Mouse (Mus musculus) CD4-positive, CD25-positive, alpha-beta regulatory T cell, adult 4 months (primary cell): ENCODE data around the gene Stab2. TPM values are rescaled to one million over a fixed set of nuclear protein-coding genes. Genes with fewer than 3 reads are reported as not detected.
A peak's percentile ranks its signal among the peaks of the same experiment; 100 is the strongest.

ENCODE experiments used
- ATAC-seq: one replicate; pipeline ENCODE4 v1.8.0; 2017
- polyA plus RNA-seq, 2 experiments: library from polyadenylated mRNA; unstranded; fragments of 100-300 nt; shearing (Covaris generic); gene quantifications; one replicate each; pipeline ENCODE4 v1.2.1; 2017

Gene Stab2
- polyA plus RNA-seq = under 1 TPM; 0.46 to 0.56 TPM

DNA sequence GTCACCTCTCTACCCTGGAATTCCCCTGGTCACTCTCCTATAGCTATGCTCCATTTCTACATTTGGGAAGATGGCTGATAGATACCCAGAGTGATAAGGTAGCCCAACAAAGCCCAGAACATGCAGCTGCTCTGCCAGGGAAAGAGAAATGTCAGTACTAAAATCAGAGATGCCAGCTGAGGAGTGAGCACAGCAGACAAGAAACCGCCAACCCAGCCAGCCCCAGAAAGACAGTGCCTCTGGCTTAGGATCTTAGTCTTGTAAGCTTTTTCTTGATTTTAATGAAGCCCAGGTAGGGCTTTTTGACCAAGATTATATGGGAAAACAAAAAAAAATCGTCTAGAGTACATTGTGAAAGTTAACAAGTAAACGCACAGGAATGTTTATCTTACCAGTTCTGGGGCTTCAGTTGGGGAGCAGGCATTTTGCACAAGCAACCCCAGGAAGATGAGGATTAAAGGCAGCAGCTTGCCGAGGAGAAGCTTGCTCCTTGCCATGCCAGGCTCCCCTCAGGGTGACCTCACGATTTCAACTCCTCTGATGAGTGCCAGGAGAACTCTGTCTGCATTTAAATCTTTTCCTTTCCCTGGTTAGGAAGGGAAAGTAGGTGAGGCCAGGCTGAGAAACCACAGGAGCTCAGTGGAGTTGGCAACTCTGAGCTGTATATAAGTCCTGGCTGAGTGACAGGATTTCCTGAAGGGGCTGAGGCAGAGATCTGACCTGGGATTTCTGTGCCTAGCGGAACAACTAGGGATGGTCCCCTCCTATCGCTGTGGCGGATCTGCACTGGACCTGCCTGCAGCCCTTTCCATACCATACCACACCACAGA lies at the start of gene Stab2:
Stab2 (minus strand) TSS at position 641 of the 830 bp plus-strand sequence.
- no peak for ATAC-seq

DNA sequence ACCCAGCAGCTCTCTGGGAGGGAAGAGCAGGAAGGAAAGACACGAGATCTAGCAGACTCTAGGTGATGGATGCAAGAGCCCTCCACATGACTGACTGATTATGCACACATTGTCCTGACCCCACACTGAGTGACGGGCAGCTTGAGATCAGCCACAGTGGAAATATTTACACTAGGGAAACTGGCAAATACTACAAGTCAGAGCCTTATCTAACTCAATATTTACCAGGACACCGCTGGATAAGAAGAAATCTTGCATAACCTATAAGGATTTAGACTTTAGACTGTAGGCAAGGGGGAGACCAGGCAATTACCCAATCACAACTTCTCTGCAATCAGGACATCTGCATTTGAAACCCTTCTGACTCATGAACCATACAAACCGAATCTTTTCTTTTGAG lies 43.9 kb upstream of the Stab2 start:
- no peak for ATAC-seq

DNA sequence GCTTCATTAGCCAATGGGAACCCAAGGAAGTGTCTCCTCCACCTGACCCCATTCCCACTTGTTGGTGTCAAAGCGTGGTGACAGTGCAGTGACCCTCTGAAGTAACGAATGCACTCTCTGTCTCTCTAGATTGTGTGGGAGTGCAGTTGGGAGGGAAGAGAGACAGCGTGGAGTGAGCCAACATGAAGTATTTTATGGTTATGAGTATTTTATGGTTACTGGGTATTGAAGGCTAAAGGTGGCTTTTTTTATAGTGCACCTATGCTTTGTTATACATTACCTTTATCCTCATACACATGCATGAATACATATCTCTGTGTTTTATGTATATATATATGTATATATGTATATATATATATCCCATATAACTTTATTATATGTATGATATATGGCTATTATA lies 41.4 kb upstream of the Stab2 start:
- no peak for ATAC-seq

DNA sequence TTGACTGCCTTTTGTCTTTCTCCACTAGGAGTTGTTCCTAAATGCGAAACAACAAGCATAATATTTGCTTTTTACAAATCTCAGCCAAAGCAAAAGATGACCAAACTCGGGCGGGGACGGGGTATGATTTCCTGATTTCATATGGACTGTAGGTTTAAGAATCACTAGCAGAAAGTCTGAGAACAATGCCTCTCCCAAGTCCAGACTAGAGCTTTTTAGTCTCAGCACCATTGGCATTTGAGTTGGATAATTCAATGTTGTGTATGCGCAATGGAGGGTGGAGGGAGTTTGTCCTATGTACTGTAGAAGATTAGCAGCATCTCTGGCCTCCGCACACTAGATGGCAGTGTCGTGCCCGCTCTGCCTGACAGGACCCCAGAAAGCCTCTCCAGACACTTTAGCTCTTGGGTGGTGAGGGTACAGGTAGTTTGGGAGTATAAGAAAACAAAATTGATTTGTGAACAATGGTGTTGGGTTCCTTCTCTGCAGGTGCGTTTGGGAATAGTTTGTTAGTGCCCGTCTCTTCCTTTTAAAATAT lies 39.2 kb upstream of the Stab2 start:
- no peak for ATAC-seq

DNA sequence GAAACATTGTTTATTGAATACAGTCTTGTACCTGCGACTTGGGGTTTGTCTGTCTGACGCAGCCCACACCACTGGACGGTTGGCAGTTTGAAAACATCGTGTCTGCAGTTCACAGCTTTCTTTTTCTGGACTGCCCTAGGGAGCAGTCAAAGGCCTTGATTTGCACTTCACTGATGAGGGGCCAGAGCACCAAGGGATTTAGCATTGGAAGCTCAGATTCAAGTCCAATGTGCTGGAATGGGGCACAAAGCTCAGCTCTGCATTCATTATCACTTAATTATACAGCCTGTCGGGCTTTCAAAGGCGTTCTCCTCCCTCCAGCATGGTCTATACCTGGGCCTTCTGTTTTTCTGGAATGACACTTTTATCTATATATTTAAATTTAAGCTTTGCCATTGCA lies 38.6 kb upstream of the Stab2 start:
- no peak for ATAC-seq

DNA sequence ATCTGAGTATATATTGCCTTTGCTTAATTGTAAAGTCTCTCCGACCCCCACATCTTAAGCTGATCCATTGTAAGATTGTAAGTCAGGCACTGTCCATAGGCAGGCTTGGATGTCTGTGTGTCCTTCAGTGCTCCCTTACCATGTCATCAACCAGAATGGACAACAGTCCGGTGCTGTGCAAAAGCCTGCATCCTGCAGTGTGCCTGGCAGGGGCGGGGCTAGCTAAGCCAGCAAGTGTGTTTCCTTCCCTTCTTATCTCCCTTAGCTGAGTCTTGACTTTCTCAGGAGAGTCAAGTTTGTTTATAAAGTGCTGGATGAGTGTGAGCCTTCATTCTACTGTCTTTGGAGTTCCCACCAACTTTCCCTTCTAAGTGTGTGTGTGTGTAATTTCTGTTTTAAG lies 37.4 kb upstream of the Stab2 start:
- no peak for ATAC-seq

DNA sequence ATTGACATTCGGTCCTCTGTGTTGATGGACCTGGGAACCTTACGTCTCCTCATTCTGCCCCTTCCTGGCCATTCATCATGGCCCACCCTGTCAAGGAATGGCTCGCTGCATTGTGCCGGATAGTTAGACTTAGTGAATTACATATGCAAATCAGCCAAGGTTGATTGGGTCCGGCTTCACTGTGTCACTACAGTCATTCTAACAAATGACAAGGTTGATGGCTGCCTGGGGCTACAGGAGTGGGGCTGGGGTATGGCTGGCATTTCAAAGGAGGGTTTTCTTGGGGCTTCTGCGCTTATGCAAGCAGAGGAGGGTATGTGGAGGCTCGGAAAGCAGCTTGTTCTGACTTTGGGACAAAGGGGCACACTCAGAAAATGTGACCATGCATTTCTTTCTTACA lies 33.4 kb upstream of the Stab2 start:
- ATAC-seq = no peak

DNA sequence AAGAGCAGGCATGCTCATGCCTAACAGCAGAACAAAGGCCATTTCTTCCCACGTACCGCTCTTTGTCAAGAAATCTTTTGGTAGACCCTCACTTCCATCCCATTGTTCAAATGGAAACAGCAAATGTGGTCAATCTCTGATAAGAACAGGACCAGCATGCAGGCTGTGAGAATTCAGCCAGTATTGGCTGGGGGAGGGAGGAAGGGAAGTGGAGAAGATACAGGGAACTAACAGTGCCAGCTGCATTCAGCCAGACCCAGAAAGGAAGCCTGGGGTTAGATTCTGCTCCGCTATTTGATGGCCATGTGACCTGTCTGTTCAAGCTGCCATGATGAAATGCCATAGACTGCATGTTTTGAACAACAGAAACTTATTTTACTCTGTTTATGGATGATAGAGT lies 32.0 kb upstream of the Stab2 start:
- ATAC-seq = no peak

DNA sequence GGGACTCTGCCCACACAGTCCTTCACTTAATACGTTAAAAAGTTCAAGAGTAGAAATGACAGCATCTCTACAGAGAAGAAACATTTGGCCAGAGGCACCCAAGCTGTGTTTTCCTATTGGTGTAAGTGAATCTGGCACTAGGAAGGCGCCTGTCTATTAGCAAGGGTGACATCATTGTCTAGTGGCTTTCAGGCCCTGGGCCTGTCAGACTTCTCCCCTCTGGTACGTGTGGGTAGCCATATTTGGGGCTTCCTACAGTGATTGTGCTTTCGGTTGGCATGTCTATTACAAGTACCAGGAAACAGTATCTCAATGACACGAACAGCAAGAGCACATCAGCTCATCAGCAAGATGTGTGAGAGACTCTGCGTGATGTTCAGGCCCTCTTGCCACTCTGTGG lies 31.5 kb upstream of the Stab2 start:
- ATAC-seq = no peak

DNA sequence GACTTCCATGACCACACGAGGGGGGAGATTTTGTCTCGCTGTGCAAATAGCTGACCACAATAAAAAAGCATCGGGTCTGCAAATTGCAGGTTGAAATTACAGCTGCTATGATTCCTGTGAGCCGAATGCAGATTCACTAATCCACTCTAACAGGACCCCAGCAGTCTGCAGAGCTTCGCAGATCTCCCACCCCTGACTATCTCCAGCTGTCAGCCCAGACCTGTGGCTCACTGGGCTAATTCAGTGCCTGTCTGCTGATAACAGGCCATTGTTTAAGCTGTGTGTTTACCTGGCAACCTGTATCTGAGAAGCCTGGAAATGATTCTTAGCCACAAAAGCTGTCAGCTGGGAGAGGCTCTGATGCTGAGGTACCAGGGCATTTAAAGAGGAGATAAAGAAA lies 29.2 kb upstream of the Stab2 start:
- no peak for ATAC-seq

DNA sequence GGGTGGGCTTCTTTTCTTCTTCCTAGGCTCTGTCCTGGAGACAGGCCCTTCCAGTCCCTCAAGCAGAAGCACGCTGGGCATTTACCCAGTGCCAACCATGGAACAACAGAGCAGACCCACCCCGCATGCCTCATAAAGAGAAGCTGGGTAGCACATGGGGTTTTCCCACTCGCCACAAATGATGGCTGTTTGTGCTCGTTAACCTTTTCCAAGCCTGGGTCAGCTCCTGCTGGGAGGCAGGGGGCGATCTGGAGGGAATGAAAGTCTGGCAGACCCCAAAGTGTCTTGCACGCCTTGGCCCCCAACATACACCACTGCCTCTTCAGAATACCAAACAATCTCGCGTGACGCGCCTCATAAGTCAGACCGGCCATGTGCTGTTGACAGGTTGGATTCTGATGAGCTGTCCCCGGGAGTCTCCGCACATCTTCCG lies 28.5 kb upstream of the Stab2 start:
- ATAC-seq = no peak

DNA sequence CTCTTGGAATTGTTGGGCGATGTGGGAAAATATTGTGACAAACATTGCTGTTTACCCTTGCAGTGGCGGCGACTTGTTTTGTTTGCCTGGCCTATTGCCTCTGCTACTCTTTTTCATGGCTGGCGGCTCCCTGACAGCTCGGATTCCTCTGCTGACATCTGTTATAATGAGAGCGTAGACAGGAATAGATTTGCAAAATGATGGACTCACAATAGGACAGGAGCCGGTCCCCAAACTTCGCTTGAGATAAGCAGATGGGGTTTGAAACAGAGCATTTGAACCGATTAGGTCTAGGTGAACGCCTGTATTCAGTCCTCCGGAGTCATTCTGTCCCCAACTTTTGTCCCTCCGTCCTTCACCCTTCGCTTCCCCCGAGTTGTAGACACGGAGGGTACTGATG lies 28.0 kb upstream of the Stab2 start:
- ATAC-seq = no peak

DNA sequence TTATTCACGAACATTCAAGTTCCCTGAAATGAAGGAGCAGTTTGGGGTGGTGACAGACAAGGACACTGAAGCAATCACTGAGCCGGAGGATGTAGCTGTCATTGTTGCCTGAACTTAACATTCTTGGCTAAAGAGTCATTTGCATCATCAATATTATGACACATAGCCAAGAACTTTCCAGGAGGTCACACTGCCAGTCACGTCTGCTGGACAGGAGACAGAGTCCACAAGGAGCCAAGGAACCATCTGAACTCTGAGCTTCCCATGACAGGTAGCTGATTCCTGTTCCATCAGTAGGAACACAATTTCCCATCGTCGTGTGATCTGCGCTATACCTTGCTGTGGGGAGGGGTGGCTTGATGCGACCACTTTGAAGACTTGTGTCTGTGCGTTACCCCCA lies 24.9 kb upstream of the Stab2 start:
- ATAC-seq = no peak

DNA sequence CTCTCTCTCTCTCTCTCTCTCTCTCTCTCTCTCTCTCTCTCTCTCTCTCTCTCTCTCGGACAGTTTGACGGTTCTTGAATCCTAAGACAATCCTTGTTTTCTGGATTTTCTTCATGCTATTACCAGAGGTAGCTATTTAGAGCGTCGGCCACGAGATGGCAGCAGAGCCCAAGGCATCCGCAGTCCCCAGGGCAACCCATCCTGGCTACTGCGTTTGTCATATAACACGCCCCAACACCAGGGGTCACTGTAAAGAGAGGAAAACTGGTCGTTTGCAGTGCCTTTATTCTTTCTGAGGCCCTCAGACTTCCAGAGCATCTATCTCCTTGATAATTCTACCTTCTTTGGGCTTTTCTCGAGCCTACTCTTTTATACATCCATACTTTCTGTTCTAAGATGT lies 17.1 kb upstream of the Stab2 start:
- ATAC-seq = peak; percentile 93

DNA sequence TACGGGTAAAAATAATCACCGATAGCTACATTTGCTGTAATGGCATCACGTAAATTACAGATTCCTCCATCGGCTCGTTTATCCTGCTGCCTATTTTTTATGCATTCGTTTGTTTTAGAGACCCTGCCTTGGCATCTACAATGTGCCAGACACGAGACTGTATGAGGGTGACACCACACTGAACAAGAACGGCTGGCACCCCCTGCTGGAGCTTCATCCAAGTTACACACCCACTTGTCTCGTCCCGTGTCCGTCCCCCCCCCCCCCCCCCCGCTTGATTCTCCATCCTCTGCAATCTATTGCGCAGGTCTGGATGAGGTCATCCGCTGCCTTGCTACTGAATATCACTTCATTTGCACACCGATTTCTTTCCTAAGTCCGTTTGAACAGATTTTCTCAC lies 12.9 kb upstream of the Stab2 start:
- ATAC-seq = no peak

DNA sequence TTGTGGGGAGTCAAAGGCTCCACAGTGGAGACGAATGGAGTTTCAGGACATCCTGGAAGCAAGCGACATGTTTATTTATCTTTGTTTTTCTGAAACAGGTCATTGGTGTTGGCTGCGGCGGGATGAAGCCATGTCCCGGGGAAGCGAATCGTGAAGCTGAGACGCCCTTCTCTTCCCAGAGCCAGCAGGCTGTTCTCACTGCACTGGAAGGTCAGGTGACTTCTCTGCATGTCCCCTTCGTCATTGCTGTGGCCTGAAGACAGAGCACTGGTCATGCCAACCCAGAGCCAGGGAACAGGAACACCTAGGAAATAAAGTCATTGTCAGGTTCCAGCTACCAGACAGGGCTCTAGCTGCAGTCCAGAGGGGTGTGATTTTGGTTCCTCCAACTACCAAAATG lies 11.1 kb upstream of the Stab2 start:
- ATAC-seq = no peak

DNA sequence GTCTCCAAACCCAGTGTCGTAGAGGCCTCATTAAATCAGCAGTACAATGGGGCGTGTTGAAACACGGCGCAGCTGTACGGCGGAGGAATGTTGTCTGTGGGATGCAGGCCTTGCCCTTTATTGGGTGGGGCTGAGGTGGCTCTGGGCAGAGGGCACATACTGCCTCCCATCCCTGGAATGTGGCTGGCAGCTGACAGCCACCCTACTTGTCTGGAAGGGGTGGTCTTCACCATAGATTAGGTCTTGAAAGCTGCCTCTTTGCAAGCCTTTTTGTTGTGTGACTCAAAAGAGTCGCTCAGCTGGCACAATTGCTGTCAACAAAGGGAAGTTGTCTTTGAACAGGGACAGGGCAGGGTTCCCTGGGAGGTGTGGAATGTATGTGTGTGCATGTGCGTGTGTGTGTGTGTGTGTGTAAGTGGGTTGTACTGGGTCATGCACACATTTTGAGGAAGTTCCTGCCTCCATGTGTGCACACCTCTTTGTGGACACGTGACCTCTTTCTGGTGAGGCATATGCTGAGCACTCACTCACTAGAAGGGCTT lies 8.4 kb upstream of the Stab2 start:
- ATAC-seq = no peak

DNA sequence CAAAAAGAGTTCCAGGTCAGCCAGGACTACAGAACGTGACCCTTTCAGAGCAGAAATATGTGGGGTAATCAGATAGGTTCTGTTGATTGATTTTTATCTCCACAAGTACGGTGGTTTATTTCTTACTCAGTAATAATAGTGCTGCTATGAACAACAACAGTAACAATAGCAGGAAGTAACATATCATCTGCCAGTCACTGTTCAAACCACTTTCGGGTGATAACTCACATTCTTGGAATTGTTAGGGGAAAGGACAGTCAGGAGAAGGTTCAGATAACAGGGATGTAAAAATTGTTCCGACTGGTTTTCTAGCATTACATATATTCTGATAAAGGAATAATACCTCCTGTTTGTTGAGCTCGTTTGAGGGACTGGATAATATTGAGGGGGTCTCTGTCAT lies 7.6 kb upstream of the Stab2 start:
- ATAC-seq = no peak

DNA sequence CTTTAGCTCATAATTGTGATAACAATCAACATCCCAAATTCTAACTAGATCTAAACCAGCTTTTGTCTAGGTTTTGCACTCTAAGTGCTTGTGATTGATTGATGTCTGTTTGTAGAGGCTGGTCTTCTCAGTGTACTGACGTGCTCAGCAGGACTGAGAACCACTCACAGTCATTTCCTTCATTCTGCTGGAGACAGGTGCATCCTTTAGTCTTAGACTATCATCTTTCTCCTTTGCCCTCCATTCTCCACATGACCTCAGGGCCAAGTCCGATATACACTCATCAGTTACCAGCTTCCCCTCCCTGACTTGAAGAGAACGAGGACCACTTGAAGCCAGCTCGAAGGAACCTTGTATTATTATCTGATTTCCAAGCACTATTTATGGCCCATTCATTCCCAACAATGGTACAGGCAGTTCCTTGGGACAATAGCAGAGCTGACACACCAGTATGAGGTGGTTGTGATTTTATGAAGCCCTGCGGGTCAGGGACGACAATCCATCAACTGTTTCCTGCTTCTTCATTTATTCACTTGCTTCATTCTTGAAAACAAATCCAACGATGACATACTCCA lies 6.7 kb upstream of the Stab2 start:
- no peak for ATAC-seq

DNA sequence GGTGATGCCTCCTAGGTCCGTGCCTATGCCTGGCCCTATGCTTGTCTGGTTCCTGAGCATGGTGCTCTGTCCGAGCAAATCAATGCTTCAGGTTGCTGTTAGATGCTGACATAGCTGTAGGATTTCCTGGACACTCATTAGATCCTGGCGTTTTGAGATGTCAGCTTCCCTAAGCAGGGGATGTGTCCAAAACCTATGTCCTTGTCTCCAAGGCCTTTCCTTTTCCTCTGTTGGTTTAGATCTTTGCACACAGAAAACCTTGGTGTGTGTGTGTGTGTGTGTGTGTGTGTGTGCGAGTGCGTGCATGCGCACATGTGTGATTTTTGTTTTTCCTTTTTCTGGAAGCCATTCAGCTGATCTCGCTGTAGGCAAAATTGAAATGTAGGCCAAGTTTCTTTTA lies 4.3 kb upstream of the Stab2 start:
- no peak for ATAC-seq

DNA sequence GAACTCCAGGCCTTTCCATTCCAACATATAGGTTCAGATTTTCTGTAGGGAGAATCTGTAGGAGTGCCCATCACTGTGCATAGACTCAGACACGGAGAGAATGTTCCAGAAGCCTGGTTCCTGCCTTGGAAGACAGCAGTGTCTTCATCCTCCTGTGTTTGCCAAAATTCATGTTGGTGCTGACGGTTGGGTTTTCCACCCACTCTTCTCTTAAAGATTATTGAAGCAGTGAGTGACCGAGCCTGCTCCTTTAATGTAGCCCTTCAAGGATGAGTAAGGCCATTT lies 332 bp upstream of the Stab2 start:
- no peak for ATAC-seq

DNA sequence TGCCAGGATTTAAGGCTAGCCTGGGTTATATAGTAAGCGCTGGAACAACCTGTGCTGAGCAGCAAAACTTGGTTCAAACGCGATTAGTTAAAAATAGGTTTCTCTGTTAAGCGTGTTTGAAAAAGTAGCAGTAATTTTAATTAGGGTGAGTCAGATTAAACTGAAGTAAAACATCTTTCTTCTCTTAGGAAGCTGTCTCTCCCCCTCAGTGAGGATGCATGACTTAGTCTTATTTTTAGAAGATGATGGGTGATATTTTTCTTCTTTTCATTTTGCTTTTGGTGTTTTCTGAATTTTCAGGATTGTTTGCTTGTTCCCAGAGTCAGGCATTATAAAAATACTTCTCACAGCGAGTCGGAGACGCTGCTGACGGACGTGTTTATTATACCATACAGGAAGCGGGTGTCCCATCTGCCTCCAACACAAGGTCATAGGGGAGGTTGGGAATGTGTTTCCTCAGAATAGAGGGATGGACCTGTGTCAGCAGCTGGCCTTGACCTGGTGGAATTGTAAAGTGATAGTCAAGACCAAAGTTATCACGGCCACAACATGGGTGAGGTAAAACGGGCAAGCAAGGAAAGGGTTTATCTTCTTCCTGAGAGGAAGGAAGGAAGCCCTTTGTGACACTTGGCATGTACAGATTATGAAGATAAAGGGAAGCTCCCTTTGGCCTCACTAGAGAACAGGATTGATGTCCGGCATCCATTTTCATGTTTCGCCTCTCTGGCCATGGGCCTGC lies 15.4 kb downstream of the Stab2 start:
- ATAC-seq = no peak

DNA sequence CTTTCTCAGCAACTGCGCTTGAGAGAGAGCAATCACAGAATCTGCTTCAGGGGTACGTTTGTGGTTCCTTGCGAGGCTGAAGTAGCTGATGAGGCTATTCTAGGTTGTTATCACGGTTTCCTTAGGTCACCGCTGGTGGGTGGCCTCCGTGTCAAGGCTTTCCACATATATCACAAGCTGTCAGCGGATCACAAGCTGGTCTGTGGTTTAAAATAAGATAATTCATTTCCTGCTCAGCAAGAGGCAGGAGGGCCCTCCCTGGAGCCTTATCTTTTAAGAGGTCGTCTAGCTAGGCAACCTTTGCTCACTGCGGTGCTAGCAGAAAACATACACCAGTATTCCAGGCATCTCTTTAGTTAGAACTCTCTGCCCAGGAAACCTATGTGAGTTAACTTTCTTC lies 17.2 kb downstream of the Stab2 start:
- no peak for ATAC-seq

DNA sequence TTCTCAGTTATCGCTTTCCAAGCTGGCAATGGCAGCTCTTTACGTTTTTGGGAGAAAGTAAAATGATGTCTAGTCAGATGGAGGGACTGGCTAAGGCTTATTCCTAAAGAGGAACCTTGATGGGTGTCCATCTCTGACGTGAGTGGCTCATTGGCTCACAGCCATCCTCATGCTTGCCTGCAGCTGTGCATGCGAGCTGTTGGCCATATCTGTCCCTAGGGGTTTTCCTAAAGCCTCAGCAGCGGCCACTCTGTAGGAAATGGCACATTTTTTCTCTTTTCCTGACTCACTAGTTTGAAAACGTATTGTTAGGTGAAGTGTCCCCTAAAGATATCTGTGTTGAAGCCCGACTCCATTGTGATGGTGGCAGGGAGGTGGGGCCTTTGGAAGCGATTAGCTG lies 18.0 kb downstream of the Stab2 start:
- ATAC-seq = no peak
